23 mouse cellular contexts compared by ENCODE assay signal in the genomic region with DNA sequence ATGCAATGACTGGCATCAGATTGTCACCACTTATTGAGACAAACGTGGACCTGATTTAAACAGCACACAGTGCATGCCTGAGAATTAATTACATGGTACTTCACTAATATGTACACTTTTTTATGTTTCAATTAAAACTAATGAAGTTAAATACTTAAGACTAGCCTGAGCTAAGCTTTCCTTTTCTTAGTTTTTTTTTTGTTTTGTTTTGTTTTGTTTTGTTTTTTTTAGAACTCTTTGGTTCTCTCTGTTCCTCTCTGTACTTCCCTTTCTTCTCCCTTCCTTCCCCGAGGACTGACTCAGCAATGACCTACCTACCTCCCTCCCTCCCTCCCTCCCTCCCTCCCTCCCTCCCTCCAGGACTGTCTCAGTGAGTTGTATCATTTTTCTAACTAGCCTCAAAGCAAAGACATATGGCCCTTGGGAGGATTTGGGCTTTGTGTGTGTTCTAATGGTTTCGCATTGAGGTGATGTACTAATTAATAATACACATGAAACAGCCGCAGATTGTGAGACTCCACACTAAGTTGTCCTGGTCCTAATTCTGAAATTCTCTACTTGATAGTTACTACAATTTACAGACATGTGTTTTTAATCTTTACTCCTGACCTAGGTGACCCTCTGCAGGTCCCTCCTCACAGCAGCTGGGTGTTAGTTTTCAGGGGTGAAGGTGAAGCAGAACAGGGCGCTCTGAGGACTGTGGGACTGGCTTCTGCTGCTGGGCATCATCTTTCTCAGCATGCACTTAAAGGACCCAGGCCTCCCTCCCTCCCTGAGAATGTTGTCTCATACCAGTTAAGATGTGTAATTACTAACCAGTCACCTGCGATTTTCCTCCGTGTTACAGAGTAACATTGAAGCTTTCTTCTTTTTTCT. TPM values are rescaled to one million over a fixed set of nuclear protein-coding genes. Genes with fewer than 3 reads are reported as not detected.
DNase-seq lines count a peak whose midpoint lies in the region; ATAC-seq and TF ChIP-seq lines count a peak whose summit lies in the region.
"Had no signal": no experiment of that assay in that cellular context is flagged by ENCODE, and none has a peak within 500 bp of the region (broad histone marks: within the 10 kb centered on the region; RNA-seq: fewer than 3 reads in every experiment).

No protein-coding gene starts in this region.

- peaks cover 7% of the 10 kb centered on the region for H3K4me1 ChIP-seq in midbrain, embryonic 11.5 days (ENCODE audit: control insufficient read depth, insufficient read depth, low read length)
- peaks cover 7% of the 10 kb centered on the region; the same call in 1 of the 2 replicates for H3K4me1 ChIP-seq in midbrain, postnatal 0 days (ENCODE audit: insufficient read depth, low read length)
- peaks cover 32% of the 10 kb centered on the region for H3K4me1 ChIP-seq in limb, embryonic 10.5 days

- H3K36me3 ChIP-seq in midbrain, embryonic 11.5 days (ENCODE audit: control insufficient read depth, insufficient read depth, low read length), result peaks cover 4% of the 10 kb centered on the region
- peaks cover 20% of the 10 kb centered on the region for H3K36me3 ChIP-seq in midbrain, postnatal 0 days (ENCODE audit: insufficient read depth, low read length)
- H3K36me3 ChIP-seq in limb, embryonic 10.5 days, result peaks cover 56% of the 10 kb centered on the region
- peaks cover 24% of the 10 kb centered on the region for H3K36me3 ChIP-seq in splenic B cell, adult 2 months (ENCODE audit: control insufficient read depth, insufficient read depth, low read length, poor library complexity, severe bottlenecking)

- peak; percentile 45 for DNase-seq in midbrain, embryonic 11.5 days (ENCODE audit: low spot score, missing footprints)
- no peak for DNase-seq in midbrain, postnatal 0 days (ENCODE audit: low spot score)
- DNase-seq in limb, embryonic 10.5 days (ENCODE audit: low spot score), result peak; percentile 50
- DNase-seq in splenic B cell, adult 2 months (ENCODE audit: low read depth, low spot score), result peak; percentile 50
- no peak for DNase-seq in c-Kit-positive CD71-positive TER-119-positive erythroid progenitor cells, embryonic 14.5 days (ENCODE audit: low spot score)
- DNase-seq in cerebellum, adult 18-20 months, result no peak
- DNase-seq in liver, result no peak
- DNase-seq: adrenal gland, adult 8-10 months; cerebellum, adult 2 months; heart, postnatal 10 days; kidney, postnatal 36 days; right cerebral cortex, postnatal 14 days; thymus, postnatal 14 days had no signal

- no peak for ATAC-seq in midbrain, embryonic 11.5 days (ENCODE audit: low FRiP score)
- no peak for ATAC-seq in midbrain, postnatal 0 days (ENCODE audit: low FRiP score)
- ATAC-seq in common myeloid progenitor, adult 5-6 weeks (replicated peaks; ENCODE audit: low read depth, poor library complexity, severe bottlenecking), result peak; percentile 62
- ATAC-seq: forebrain, embryonic 16.5 days; intestine, embryonic 16.5 days; liver, embryonic 12.5 days had no signal

- H3K9ac ChIP-seq in midbrain, embryonic 11.5 days (ENCODE audit: low read length), result no peak overlapping the region
- H3K9ac ChIP-seq in midbrain, postnatal 0 days (replicated peaks; ENCODE audit: low read length, poor library complexity, severe bottlenecking), result no peak overlapping the region
- H3K9ac ChIP-seq: embryonic facial prominence, embryonic 12.5 days; hindbrain, embryonic 15.5 days; liver, embryonic 12.5 days; lung, embryonic 15.5 days; neural tube, embryonic 12.5 days had no signal

- no peaks in the 10 kb centered on the region for H3K27me3 ChIP-seq in midbrain, embryonic 11.5 days (ENCODE audit: control insufficient read depth, insufficient read depth, low read length)
- no peaks in the 10 kb centered on the region for H3K27me3 ChIP-seq in midbrain, postnatal 0 days (ENCODE audit: insufficient read depth, low read length)
- no peaks in the 10 kb centered on the region for H3K27me3 ChIP-seq in limb, embryonic 10.5 days (ENCODE audit: low read depth, poor library complexity, severe bottlenecking)
- no peaks in the 10 kb centered on the region for H3K27me3 ChIP-seq in splenic B cell, adult 2 months (ENCODE audit: control insufficient read depth, insufficient read depth, low read length, poor library complexity, severe bottlenecking)
- H3K27me3 ChIP-seq: embryonic facial prominence, embryonic 12.5 days; hindbrain, embryonic 15.5 days; liver, embryonic 12.5 days; lung, embryonic 15.5 days; neural tube, embryonic 12.5 days had no signal

- no peak for TF ChIP-seq CTCF in midbrain, postnatal 0 days (IDR thresholded peaks at IDR 0.05)

- 72% methylated on average over 7 of the region's 7 CpGs for WGBS in midbrain, embryonic 11.5 days
- 71% methylated on average over 7 of the region's 7 CpGs for WGBS in midbrain, postnatal 0 days
- 29% methylated on average over 7 of the region's 7 CpGs for WGBS in limb, embryonic 10.5 days

- no peak overlapping the region for H3K4me2 ChIP-seq in midbrain, embryonic 11.5 days
- H3K4me2 ChIP-seq in midbrain, postnatal 0 days (ENCODE audit: low read depth, low read length, poor library complexity, severe bottlenecking), result no peak overlapping the region
- H3K4me2 ChIP-seq: embryonic facial prominence, embryonic 12.5 days; hindbrain, embryonic 15.5 days; liver, embryonic 12.5 days; lung, embryonic 15.5 days; neural tube, embryonic 12.5 days had no signal

- no peaks in the 10 kb centered on the region for H3K9me3 ChIP-seq in midbrain, embryonic 11.5 days (ENCODE audit: control insufficient read depth, low read length)
- H3K9me3 ChIP-seq in midbrain, postnatal 0 days (ENCODE audit: low read length), result no peaks in the 10 kb centered on the region
- no peaks in the 10 kb centered on the region for H3K9me3 ChIP-seq in limb, embryonic 10.5 days (replicated peaks)
- H3K9me3 ChIP-seq: embryonic facial prominence, embryonic 12.5 days; heart, embryonic 10.5 days; hindbrain, embryonic 15.5 days; liver, embryonic 12.5 days; lung, embryonic 15.5 days; neural tube, embryonic 12.5 days had no signal

- no peak overlapping the region for H3K27ac ChIP-seq in midbrain, embryonic 11.5 days (ENCODE audit: low read depth, low read length)
- H3K27ac ChIP-seq in midbrain, postnatal 0 days (ENCODE audit: low read depth, low read length), result no peak overlapping the region
- no peak overlapping the region for H3K27ac ChIP-seq in limb, embryonic 10.5 days
- H3K27ac ChIP-seq: embryonic facial prominence, embryonic 12.5 days; heart, embryonic 10.5 days; hindbrain, embryonic 15.5 days; liver, embryonic 12.5 days; lung, embryonic 15.5 days; neural tube, embryonic 12.5 days; stomach, postnatal 0 days had no signal

- no peak overlapping the region for H3K4me3 ChIP-seq in midbrain, embryonic 11.5 days (ENCODE audit: low read depth, low read length)
- H3K4me3 ChIP-seq in midbrain, postnatal 0 days (ENCODE audit: low read depth, low read length), result no peak overlapping the region
- H3K4me3 ChIP-seq in limb, embryonic 10.5 days, result no peak overlapping the region
- H3K4me3 ChIP-seq: embryonic facial prominence, embryonic 12.5 days; heart, embryonic 10.5 days; hindbrain, embryonic 15.5 days; liver, embryonic 12.5 days; lung, embryonic 15.5 days; neural tube, embryonic 12.5 days had no signal

RNA-seq across cellular contexts. Expression of gene Bcl10, which starts 7.2 kb away (rescaled TPM):
- polyA plus RNA-seq in midbrain, embryonic 11.5 days (2014; fragmentation: Nextera tagmentation; extraction: Ambion mirVana), result 57.4 and 59.2 TPM in 2 replicates
- total RNA-seq in midbrain, postnatal 0 days (2014; rRNA removed), result 19.4 and 29.4 TPM in 2 replicates
- 33.2 and 33.3 TPM in 2 replicates for polyA plus RNA-seq in midbrain, postnatal 0 days (2015; fragmentation: Nextera tagmentation; extraction: Ambion mirVana)
- total RNA-seq in common myeloid progenitor, adult 5-6 weeks (2017), result 50.3 and 52.5 TPM in 2 replicates
- polyA plus RNA-seq in limb, embryonic 10.5 days (2016; fragmentation: Nextera tagmentation; extraction: Ambion mirVana), result 44.0 and 45.5 TPM in 2 replicates

RNA-seq across cellular contexts. Expression of gene 2410004B18Rik, which starts 8.1 kb away (rescaled TPM):
- polyA plus RNA-seq in midbrain, embryonic 11.5 days (2014; fragmentation: Nextera tagmentation; extraction: Ambion mirVana), result 63.3 and 69.3 TPM in 2 replicates
- total RNA-seq in midbrain, postnatal 0 days (2014; rRNA removed), result 48.9 and 55.1 TPM in 2 replicates
- polyA plus RNA-seq in midbrain, postnatal 0 days (2015; fragmentation: Nextera tagmentation; extraction: Ambion mirVana), result 83.8 and 87.3 TPM in 2 replicates
- 17.0 and 36.4 TPM in 2 replicates for total RNA-seq in common myeloid progenitor, adult 5-6 weeks (2017)
- 50.1 and 52.4 TPM in 2 replicates for polyA plus RNA-seq in limb, embryonic 10.5 days (2016; fragmentation: Nextera tagmentation; extraction: Ambion mirVana)

RNA-seq across cellular contexts. Expression of gene Syde2, which starts 57.9 kb away (rescaled TPM):
- polyA plus RNA-seq in midbrain, embryonic 11.5 days (2014; fragmentation: Nextera tagmentation; extraction: Ambion mirVana), result 0.93 and 1.1 TPM in 2 replicates
- total RNA-seq in midbrain, postnatal 0 days (2014; rRNA removed), result 4.2 and 4.7 TPM in 2 replicates
- 0.28 and 0.32 TPM in 2 replicates for polyA plus RNA-seq in midbrain, postnatal 0 days (2015; fragmentation: Nextera tagmentation; extraction: Ambion mirVana)
- total RNA-seq in common myeloid progenitor, adult 5-6 weeks (2017), result 11.8 and 14.1 TPM in 2 replicates
- polyA plus RNA-seq in limb, embryonic 10.5 days (2016; fragmentation: Nextera tagmentation; extraction: Ambion mirVana), result 1.2 and 1.3 TPM in 2 replicates

Comparison
In these comparisons a context has a peak if more than half of its experiments do, and no peak if none do; other contexts are left out.
1. DNase-seq: peak in midbrain, embryonic 11.5 days (single experiment), limb, embryonic 10.5 days (single experiment) and splenic B cell, adult 2 months (single experiment); none in midbrain, postnatal 0 days (single experiment), c-Kit-positive CD71-positive TER-119-positive erythroid progenitor cells, embryonic 14.5 days (single experiment), cerebellum, adult 18-20 months (0 of 2) and liver (single experiment).